Comparison of ENCODE assay signal across 18 mouse cellular contexts in the genomic region with DNA sequence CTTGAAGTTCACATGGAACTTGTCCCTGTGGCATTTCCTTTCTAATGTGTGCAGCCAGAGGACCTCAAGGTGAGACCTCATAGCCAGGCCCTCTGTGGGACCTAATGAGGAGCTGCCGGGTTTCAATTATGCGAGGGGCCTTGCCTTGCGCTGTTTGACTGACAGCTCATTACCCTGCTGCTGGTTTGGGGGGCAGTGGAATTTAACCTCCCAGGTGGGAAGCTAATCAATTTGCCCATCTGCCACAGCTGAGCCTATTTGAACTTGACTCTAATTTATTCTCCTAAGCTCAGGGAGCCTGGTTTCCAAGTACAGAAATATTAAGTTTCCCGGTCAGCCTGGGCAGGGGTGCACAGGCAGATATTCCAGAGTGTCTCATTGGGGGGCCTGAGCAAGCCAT.
A peak's percentile ranks its signal among the peaks of the same experiment; 100 is the strongest.
DNase-seq lines count a peak whose midpoint lies in the region; ATAC-seq and TF ChIP-seq lines count a peak whose summit lies in the region.
"Had no signal": no experiment of that assay in that cellular context is flagged by ENCODE, and none has a peak within 500 bp of the region (broad histone marks: within the 10 kb centered on the region; RNA-seq: fewer than 3 reads in every experiment).

No protein-coding gene starts in this region.

- peaks cover 40% of the 10 kb centered on the region for H3K4me1 ChIP-seq in forebrain, embryonic 10.5 days
- H3K4me1 ChIP-seq in forebrain, embryonic 11.5 days (replicated peaks; ENCODE audit: control insufficient read depth, insufficient read depth, low read length): no peaks in the 10 kb centered on the region; the same call in 1 of the 2 replicates
- peaks cover 17% of the 10 kb centered on the region for H3K4me1 ChIP-seq in hindbrain, embryonic 12.5 days
- peaks cover 3% of the 10 kb centered on the region; the same call in 1 of the 2 replicates for H3K4me1 ChIP-seq in hindbrain, postnatal 0 days (ENCODE audit: insufficient read depth, low read length)
- peaks cover 6% of the 10 kb centered on the region for H3K4me1 ChIP-seq in intestine, embryonic 16.5 days (ENCODE audit: control insufficient read depth, insufficient read depth, low read length)
- H3K4me1 ChIP-seq: heart, embryonic 12.5 days had no signal

- no peak overlapping the region for H3K4me3 ChIP-seq in forebrain, embryonic 10.5 days
- H3K4me3 ChIP-seq in forebrain, embryonic 11.5 days (ENCODE audit: low read depth, low read length): no peak overlapping the region
- H3K4me3 ChIP-seq in hindbrain, embryonic 12.5 days: no peak overlapping the region
- no peak overlapping the region for H3K4me3 ChIP-seq in hindbrain, postnatal 0 days (ENCODE audit: low read length)
- H3K4me3 ChIP-seq in intestine, embryonic 16.5 days (ENCODE audit: low read length): no peak overlapping the region
- H3K4me3 ChIP-seq: embryonic facial prominence, embryonic 13.5 days; heart, embryonic 12.5 days had no signal

- WGBS in forebrain, embryonic 10.5 days: 60% methylated on average over 4 of the region's 4 CpGs
- 44% methylated on average over 4 of the region's 4 CpGs for WGBS in forebrain, embryonic 11.5 days
- 26% methylated on average over 4 of the region's 4 CpGs for WGBS in hindbrain, embryonic 12.5 days
- WGBS in hindbrain, postnatal 0 days: 29% methylated on average over 4 of the region's 4 CpGs
- 72% methylated on average over 4 of the region's 4 CpGs for WGBS in intestine, embryonic 16.5 days

- TF ChIP-seq CTCF in hindbrain, postnatal 0 days (IDR thresholded peaks at IDR 0.05; ENCODE audit: low read depth): no peak
- no peak for TF ChIP-seq CTCF in brain, embryonic 14.5 days (IDR thresholded peaks at IDR 0.05; ENCODE audit: borderline replicate concordance, extremely low read depth, insufficient read depth, insufficient read length)

- 0 out of 2 replicates have a peak overlapping the region, but pooled peaks have one; percentile 32 for H3K27ac ChIP-seq in forebrain, embryonic 10.5 days
- no peak overlapping the region for H3K27ac ChIP-seq in forebrain, embryonic 11.5 days (ENCODE audit: low read depth, low read length)
- peak overlapping the region; percentile 9; the same call in 1 of the 2 replicates for H3K27ac ChIP-seq in hindbrain, embryonic 12.5 days
- H3K27ac ChIP-seq in hindbrain, postnatal 0 days: no peak overlapping the region
- H3K27ac ChIP-seq in intestine, embryonic 16.5 days (ENCODE audit: low read length): no peak overlapping the region
- H3K27ac ChIP-seq: embryonic facial prominence, embryonic 13.5 days; hindbrain, embryonic 14.5 days had no signal

- peaks cover 43% of the 10 kb centered on the region for H3K36me3 ChIP-seq in forebrain, embryonic 10.5 days (replicated peaks)
- no peaks in the 10 kb centered on the region; the same call in 1 of the 2 replicates for H3K36me3 ChIP-seq in forebrain, embryonic 11.5 days (ENCODE audit: control insufficient read depth, insufficient read depth, low read length)
- H3K36me3 ChIP-seq in hindbrain, embryonic 12.5 days: peaks cover 15% of the 10 kb centered on the region; the same call in 1 of the 2 replicates
- H3K36me3 ChIP-seq in hindbrain, postnatal 0 days (ENCODE audit: insufficient read depth, low read length): no peaks in the 10 kb centered on the region
- H3K36me3 ChIP-seq in intestine, embryonic 16.5 days (ENCODE audit: control insufficient read depth, insufficient read depth, low read length): no peaks in the 10 kb centered on the region

- H3K9me3 ChIP-seq in forebrain, embryonic 10.5 days: no peaks in the 10 kb centered on the region
- H3K9me3 ChIP-seq in forebrain, embryonic 11.5 days (ENCODE audit: control insufficient read depth, low read length): no peaks in the 10 kb centered on the region
- H3K9me3 ChIP-seq in hindbrain, embryonic 12.5 days (replicated peaks): no peaks in the 10 kb centered on the region
- H3K9me3 ChIP-seq in hindbrain, postnatal 0 days (ENCODE audit: low read length): no peaks in the 10 kb centered on the region
- H3K9me3 ChIP-seq in intestine, embryonic 16.5 days (ENCODE audit: control insufficient read depth, low read length): no peaks in the 10 kb centered on the region
- H3K9me3 ChIP-seq: embryonic facial prominence, embryonic 13.5 days; heart, embryonic 12.5 days had no signal

- ATAC-seq in forebrain, embryonic 11.5 days (replicated peaks; ENCODE audit: low FRiP score): no peak
- ATAC-seq in hindbrain, embryonic 12.5 days (ENCODE audit: low FRiP score): 0 out of 2 replicates have a peak, but pooled peaks have one; percentile 27
- no peak for ATAC-seq in hindbrain, postnatal 0 days
- no peak for ATAC-seq in intestine, embryonic 16.5 days
- ATAC-seq: forebrain, embryonic 16.5 days had no signal

- no peak overlapping the region for H3K4me2 ChIP-seq in forebrain, embryonic 11.5 days (ENCODE audit: low read depth, low read length, severe bottlenecking)
- no peak overlapping the region for H3K4me2 ChIP-seq in hindbrain, embryonic 12.5 days (replicated peaks)
- H3K4me2 ChIP-seq in hindbrain, postnatal 0 days (ENCODE audit: low read depth, low read length): no peak overlapping the region
- no peak overlapping the region for H3K4me2 ChIP-seq in intestine, embryonic 16.5 days (ENCODE audit: low read depth, low read length)
- H3K4me2 ChIP-seq: embryonic facial prominence, embryonic 13.5 days; heart, embryonic 12.5 days; hindbrain, embryonic 14.5 days had no signal

- no peaks in the 10 kb centered on the region for H3K27me3 ChIP-seq in forebrain, embryonic 10.5 days (ENCODE audit: poor library complexity, severe bottlenecking)
- H3K27me3 ChIP-seq in forebrain, embryonic 11.5 days (ENCODE audit: control insufficient read depth, insufficient read depth, low read length): no peaks in the 10 kb centered on the region
- H3K27me3 ChIP-seq in hindbrain, embryonic 12.5 days: no peaks in the 10 kb centered on the region
- no peaks in the 10 kb centered on the region for H3K27me3 ChIP-seq in hindbrain, postnatal 0 days (ENCODE audit: insufficient read depth, low read length)
- H3K27me3 ChIP-seq in intestine, embryonic 16.5 days (replicated peaks; ENCODE audit: control insufficient read depth, insufficient read depth, low read length): no peaks in the 10 kb centered on the region
- H3K27me3 ChIP-seq: embryonic facial prominence, embryonic 13.5 days; heart, embryonic 12.5 days had no signal

- DNase-seq in forebrain, embryonic 10.5 days (ENCODE audit: extremely low spot score, low spot score): no peak
- DNase-seq in forebrain, embryonic 11.5 days (ENCODE audit: low spot score): no peak
- DNase-seq in hindbrain, postnatal 0 days (ENCODE audit: low spot score): no peak
- peak; percentile 53 for DNase-seq in brain, embryonic 14.5 days (ENCODE audit: low read depth)
- DNase-seq in forelimb bud, embryonic 11.5 days (ENCODE audit: low read depth, low spot score): peak; percentile 17
- DNase-seq in gastrocnemius, postnatal 4 days (ENCODE audit: low spot score in 2 of 2): no peak
- DNase-seq: adrenal gland, postnatal 10 days; cerebellum, adult 11-12 months; cerebellum, adult 9-10 months; cerebellum, postnatal 25 days; gastrocnemius, postnatal 14 days; kidney, adult 18-20 months had no signal

- TF ChIP-seq POLR2A in brain, embryonic 14.5 days (IDR thresholded peaks at IDR 0.05; ENCODE audit: borderline replicate concordance, extremely low read depth, insufficient read depth, insufficient read length, poor library complexity, severe bottlenecking): no peak

- H3K9ac ChIP-seq in forebrain, embryonic 11.5 days (ENCODE audit: low read length): no peak overlapping the region
- H3K9ac ChIP-seq in hindbrain, embryonic 12.5 days: no peak overlapping the region
- H3K9ac ChIP-seq in hindbrain, postnatal 0 days (replicated peaks; ENCODE audit: low read length): no peak overlapping the region
- H3K9ac ChIP-seq in intestine, embryonic 16.5 days (ENCODE audit: low read depth, low read length): no peak overlapping the region
- H3K9ac ChIP-seq: embryonic facial prominence, embryonic 13.5 days; heart, embryonic 12.5 days; hindbrain, embryonic 14.5 days had no signal

Comparison
In these comparisons a context has a peak if more than half of its experiments do, and no peak if none do; other contexts are left out.
1. H3K27ac ChIP-seq: peak in forebrain, embryonic 10.5 days (single experiment) and hindbrain, embryonic 12.5 days (single experiment); none in forebrain, embryonic 11.5 days (single experiment), hindbrain, postnatal 0 days (single experiment) and intestine, embryonic 16.5 days (single experiment).
2. DNase-seq: peak in brain, embryonic 14.5 days (single experiment) and forelimb bud, embryonic 11.5 days (single experiment); none in forebrain, embryonic 10.5 days (single experiment), forebrain, embryonic 11.5 days (single experiment), hindbrain, postnatal 0 days (single experiment) and gastrocnemius, postnatal 4 days (0 of 2).